In the genomic region with DNA sequence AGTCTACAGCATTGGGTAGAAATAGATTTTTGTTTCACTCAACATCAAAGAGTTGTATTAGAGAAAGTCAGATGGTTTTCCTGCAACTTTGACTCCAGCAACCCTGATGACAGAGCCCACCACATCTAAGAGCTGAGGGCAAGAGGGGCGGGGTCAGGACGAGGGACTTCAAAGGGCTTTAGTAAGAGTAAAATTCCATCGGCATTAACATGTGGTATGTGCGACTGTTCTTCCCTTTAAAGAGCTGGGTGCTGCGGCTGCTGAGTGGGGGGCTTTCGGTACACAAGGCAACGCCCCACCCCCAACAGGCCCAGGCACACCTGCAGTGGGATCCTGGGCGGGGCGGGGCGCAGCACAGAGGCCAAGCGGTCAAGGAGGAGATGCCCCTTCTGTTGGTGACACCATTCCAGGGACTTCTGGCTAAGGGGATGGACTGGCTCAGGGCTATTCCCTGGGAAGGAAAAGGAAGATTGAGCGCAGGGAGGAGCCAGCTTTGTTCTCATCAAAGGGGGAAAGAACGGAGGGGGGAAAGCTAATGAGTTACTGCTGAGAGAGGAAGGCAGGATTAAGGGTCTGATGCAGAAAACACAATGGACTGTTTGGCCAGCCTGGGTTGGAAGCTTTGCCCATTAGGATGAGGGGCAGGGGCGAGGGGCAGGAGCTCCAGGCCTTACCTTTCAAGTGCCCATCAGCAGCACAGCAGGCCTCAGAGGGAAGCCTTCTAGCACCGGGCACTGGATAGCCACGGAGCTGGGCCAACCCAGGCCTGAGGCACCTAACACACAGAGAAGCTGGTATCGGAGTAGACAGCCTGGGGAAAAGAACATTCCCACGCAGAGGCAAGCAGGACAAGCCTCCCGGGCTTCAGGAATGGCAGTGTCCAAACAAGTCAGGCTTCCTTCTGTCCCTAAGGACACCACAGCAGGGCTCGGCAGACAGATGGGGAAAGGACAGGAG, we compare ENCODE assay signal across 9 mouse cellular contexts.
DNase-seq lines count a peak whose midpoint lies in the region; ATAC-seq lines count a peak whose summit lies in the region.
"Had no signal": no experiment of that assay in that cellular context is flagged by ENCODE, and none has a peak within 500 bp of the region (broad histone marks: within the 10 kb centered on the region; RNA-seq: fewer than 3 reads in every experiment).

No protein-coding gene starts in this region.

- H3K36me3 ChIP-seq in heart, embryonic 16.5 days (ENCODE audit: control insufficient read depth, insufficient read depth) = peaks cover 2% of the 10 kb centered on the region; the same call in 1 of the 2 replicates
- H3K36me3 ChIP-seq in embryonic facial prominence, embryonic 15.5 days = no peaks in the 10 kb centered on the region
- no peaks in the 10 kb centered on the region for H3K36me3 ChIP-seq in limb, embryonic 15.5 days
- H3K36me3 ChIP-seq: stomach, embryonic 15.5 days had no signal

- peaks cover 25% of the 10 kb centered on the region for H3K4me1 ChIP-seq in heart, embryonic 16.5 days (ENCODE audit: control insufficient read depth, insufficient read depth, low read length)
- H3K4me1 ChIP-seq in embryonic facial prominence, embryonic 15.5 days = peaks cover 45% of the 10 kb centered on the region
- H3K4me1 ChIP-seq in limb, embryonic 15.5 days = peaks cover 77% of the 10 kb centered on the region

- H3K4me3 ChIP-seq in heart, embryonic 16.5 days (ENCODE audit: low read length) = no peak overlapping the region
- H3K4me3 ChIP-seq in embryonic facial prominence, embryonic 15.5 days (replicated peaks) = no peak overlapping the region
- no peak overlapping the region for H3K4me3 ChIP-seq in limb, embryonic 15.5 days
- H3K4me3 ChIP-seq: stomach, embryonic 15.5 days had no signal

- WGBS in heart, embryonic 16.5 days = 43% methylated on average over 20 of the region's 20 CpGs
- WGBS in embryonic facial prominence, embryonic 15.5 days = 15% methylated on average over 20 of the region's 20 CpGs
- WGBS in limb, embryonic 15.5 days = 17% methylated on average over 20 of the region's 20 CpGs

- no peak for DNase-seq in heart, adult 8-10 months (ENCODE audit: low spot score)
- DNase-seq in thymus, postnatal 14 days = peak; percentile 79
- no peak for DNase-seq in spleen, postnatal 14 days (ENCODE audit: low spot score in 2 of 2)
- no peak for DNase-seq in urinary bladder, adult 18-20 months (ENCODE audit: low spot score in 2 of 2)
- DNase-seq in B cell, adult 2 months = no peak

- H3K27me3 ChIP-seq in heart, embryonic 16.5 days (ENCODE audit: control insufficient read depth, insufficient read depth, low read length) = no peaks in the 10 kb centered on the region
- no peaks in the 10 kb centered on the region for H3K27me3 ChIP-seq in embryonic facial prominence, embryonic 15.5 days
- H3K27me3 ChIP-seq in limb, embryonic 15.5 days = no peaks in the 10 kb centered on the region
- H3K27me3 ChIP-seq: stomach, embryonic 15.5 days had no signal

- H3K9me3 ChIP-seq in heart, embryonic 16.5 days (replicated peaks; ENCODE audit: control insufficient read depth, low read length) = no peaks in the 10 kb centered on the region
- no peaks in the 10 kb centered on the region for H3K9me3 ChIP-seq in embryonic facial prominence, embryonic 15.5 days (replicated peaks)
- H3K9me3 ChIP-seq in limb, embryonic 15.5 days = no peaks in the 10 kb centered on the region
- H3K9me3 ChIP-seq: stomach, embryonic 15.5 days had no signal

- no peak overlapping the region for H3K4me2 ChIP-seq in heart, embryonic 16.5 days (ENCODE audit: low read depth, low read length)
- 0 out of 2 replicates have a peak overlapping the region, but pooled peaks have one; percentile 2 for H3K4me2 ChIP-seq in embryonic facial prominence, embryonic 15.5 days (replicated peaks)
- no peak overlapping the region for H3K4me2 ChIP-seq in limb, embryonic 15.5 days
- H3K4me2 ChIP-seq: stomach, embryonic 15.5 days had no signal

- no peak overlapping the region for H3K9ac ChIP-seq in heart, embryonic 16.5 days (ENCODE audit: low read length)
- H3K9ac ChIP-seq in embryonic facial prominence, embryonic 15.5 days = no peak overlapping the region
- H3K9ac ChIP-seq in limb, embryonic 15.5 days = no peak overlapping the region
- H3K9ac ChIP-seq: stomach, embryonic 15.5 days had no signal

- H3K27ac ChIP-seq in heart, embryonic 16.5 days (ENCODE audit: low read length) = peak overlapping the region; percentile 21; the same call in 1 of the 2 replicates
- peak overlapping the region; percentile 53 for H3K27ac ChIP-seq in embryonic facial prominence, embryonic 15.5 days (replicated peaks)
- H3K27ac ChIP-seq in limb, embryonic 15.5 days = peak overlapping the region; percentile 66
- H3K27ac ChIP-seq: stomach, embryonic 15.5 days had no signal

- ATAC-seq in heart, embryonic 16.5 days (replicated peaks; ENCODE audit: extremely low read depth, insufficient read depth, low FRiP score) = peak; percentile 63; the same call in 1 of the 2 replicates
- peak; percentile 63; the same call in 1 of the 2 replicates for ATAC-seq in embryonic facial prominence, embryonic 15.5 days (ENCODE audit: insufficient number of reproducible peaks, low FRiP score, low TSS enrichment, low read depth)
- ATAC-seq in limb, embryonic 15.5 days (ENCODE audit: insufficient number of reproducible peaks, low FRiP score, low TSS enrichment, low read depth) = peak; percentile 55
